In the genomic region with DNA sequence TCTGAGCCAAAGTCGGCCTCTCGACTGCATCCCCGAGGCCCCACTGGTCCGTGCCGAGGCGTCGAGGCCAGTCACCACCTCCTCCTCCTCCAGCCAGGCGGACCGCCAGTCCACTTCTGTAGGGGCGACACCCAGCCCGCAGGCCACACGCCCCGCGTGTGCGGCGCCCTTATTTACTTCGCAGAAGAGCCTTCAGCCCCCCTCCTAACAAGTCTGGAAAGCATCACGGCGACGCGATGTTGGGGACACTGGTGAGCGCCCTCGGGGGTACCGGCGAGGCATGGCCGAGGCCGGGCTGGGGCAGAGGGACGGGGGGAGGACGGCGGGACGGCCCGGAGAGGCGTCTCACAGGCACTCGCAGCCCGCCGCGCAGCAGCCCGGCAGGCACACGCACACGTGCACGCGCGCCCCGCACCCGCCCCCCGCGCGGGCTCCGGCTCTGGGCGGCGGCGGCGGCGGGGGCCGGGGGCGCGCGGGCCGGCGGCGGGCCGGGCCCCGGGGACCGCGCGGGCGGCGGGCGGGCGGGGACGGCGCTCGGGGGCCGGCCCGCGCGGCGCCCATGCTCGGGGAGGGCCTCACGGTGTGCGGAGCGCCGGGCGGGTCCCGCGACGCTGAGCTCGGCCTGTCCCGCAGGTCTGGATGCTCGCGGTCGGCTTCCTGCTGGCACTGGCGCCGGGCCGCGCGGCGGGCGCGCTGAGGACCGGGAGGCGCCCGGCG, we compare ENCODE assay signal across 8 mouse cellular contexts. TPM values are rescaled to one million over a fixed set of nuclear protein-coding genes. Genes with fewer than 3 reads are reported as not detected.
DNase-seq lines count a peak whose midpoint lies in the region; ATAC-seq and TF ChIP-seq lines count a peak whose summit lies in the region.

A gene (plus strand): TSS at position 107 of the 717 bp plus-strand sequence.

- peaks cover 48% of the 10 kb centered on the region for H3K27me3 ChIP-seq in limb, embryonic 10.5 days (ENCODE audit: low read depth, poor library complexity, severe bottlenecking)
- H3K27me3 ChIP-seq in midbrain, embryonic 15.5 days (replicated peaks): peaks cover 7% of the 10 kb centered on the region

- 9% methylated on average over 104 of the region's 104 CpGs for WGBS in limb, embryonic 10.5 days
- under 1% methylated on average over 69 of the region's 104 CpGs for WGBS in midbrain, embryonic 15.5 days

- no peak within 1 kb of the TSS for H3K27ac ChIP-seq in embryonic fibroblast, embryonic 13.5 days (ENCODE audit: insufficient read depth, low read length)
- H3K27ac ChIP-seq in limb, embryonic 10.5 days: peak within 1 kb of the TSS; percentile 80
- H3K27ac ChIP-seq in midbrain, embryonic 15.5 days: peak within 1 kb of the TSS; percentile 80

- no peaks in the 10 kb centered on the region for H3K9me3 ChIP-seq in limb, embryonic 10.5 days (replicated peaks)
- H3K9me3 ChIP-seq in midbrain, embryonic 15.5 days: no peaks in the 10 kb centered on the region

- peak; percentile 63 for ATAC-seq in midbrain, embryonic 15.5 days (replicated peaks)

- no peaks in the 10 kb centered on the region for H3K36me3 ChIP-seq in limb, embryonic 10.5 days
- no peaks in the 10 kb centered on the region for H3K36me3 ChIP-seq in midbrain, embryonic 15.5 days (replicated peaks)

- TF ChIP-seq POLR2A in embryonic fibroblast, embryonic 13.5 days (IDR thresholded peaks at IDR 0.05; ENCODE audit: low read depth, low read length): 0 out of 2 replicates have a peak, but pooled peaks have one; percentile 17

- H3K4me1 ChIP-seq in embryonic fibroblast, embryonic 13.5 days (ENCODE audit: control insufficient read depth, insufficient read depth, low read length): no peaks in the 10 kb centered on the region
- H3K4me1 ChIP-seq in limb, embryonic 10.5 days: peaks cover 22% of the 10 kb centered on the region
- peaks cover 23% of the 10 kb centered on the region for H3K4me1 ChIP-seq in midbrain, embryonic 15.5 days

- peak within 1 kb of the TSS; percentile 71 for H3K4me2 ChIP-seq in midbrain, embryonic 15.5 days

- DNase-seq in layer of hippocampus, adult 18-20 months (ENCODE audit: low spot score in 2 of 2): no peak
- no peak for DNase-seq in layer of hippocampus, adult 11-12 months (ENCODE audit: low spot score)
- peak; percentile 63 for DNase-seq in adrenal gland, postnatal 14 days
- DNase-seq in heart, postnatal 4 days: peak; percentile 64
- DNase-seq in limb, embryonic 10.5 days (ENCODE audit: low spot score): peak; percentile 66
- DNase-seq in spleen, adult 18-20 months: no peak

- TF ChIP-seq CTCF in embryonic fibroblast, embryonic 13.5 days (IDR thresholded peaks at IDR 0.05; ENCODE audit: borderline replicate concordance, insufficient read depth, low read length): no peak

- H3K4me3 ChIP-seq in embryonic fibroblast, embryonic 13.5 days (ENCODE audit: insufficient read depth, low read length): peak within 1 kb of the TSS; percentile 57
- H3K4me3 ChIP-seq in limb, embryonic 10.5 days: peak within 1 kb of the TSS; percentile 86
- peak within 1 kb of the TSS; percentile 89 for H3K4me3 ChIP-seq in midbrain, embryonic 15.5 days

- H3K9ac ChIP-seq in midbrain, embryonic 15.5 days: peak within 1 kb of the TSS; percentile 72

RNA-seq across cellular contexts. Expression of the gene that starts here (rescaled TPM):
- total RNA-seq in layer of hippocampus, adult 18-20 months (2021): 10 to 100 TPM; 14.1 to 14.2 TPM
- total RNA-seq in adrenal gland, postnatal 14 days (2021): 2.0 and 3.7 TPM in 2 replicates
- 3.5 and 4.4 TPM in 2 replicates for polyA plus RNA-seq in embryonic fibroblast, embryonic 13.5 days (2011; ENCODE audit: insufficient read length, low read depth, missing spikeins)
- 1 to 10 TPM; 5.6 to 7.0 TPM for total RNA-seq in heart, postnatal 4 days (2021)
- polyA plus RNA-seq in limb, embryonic 10.5 days (2016; fragmentation: Nextera tagmentation; extraction: Ambion mirVana): 0.26 and 0.95 TPM in 2 replicates
- polyA plus RNA-seq in midbrain, embryonic 15.5 days (2015; fragmentation: Nextera tagmentation; extraction: Ambion mirVana): 6.9 and 7.0 TPM in 2 replicates

Comparison
In these comparisons a context has a peak if more than half of its experiments do, and no peak if none do; other contexts are left out.
1. Peak in DNase-seq, H3K4me3 ChIP-seq and H3K27ac ChIP-seq in limb, embryonic 10.5 days; RNA of the gene not detected or under 1 TPM.
2. DNase-seq: peak in adrenal gland, postnatal 14 days (single experiment) and heart, postnatal 4 days (single experiment); none in layer of hippocampus, adult 18-20 months (0 of 2), layer of hippocampus, adult 11-12 months (single experiment) and spleen, adult 18-20 months (0 of 2).
3. Peak in every context shown above with its lines, with median percentiles within 50 percentile points of each other: H3K4me3 ChIP-seq.